Mouse (Mus musculus) thymus, postnatal 25 days (tissue): ENCODE results near the gene Sez6l.

Experiments
- DNase-seq: peaks from one replicate; pipeline ENCODE4 v3.0.0; 2022

The Sez6l gene

DNA sequence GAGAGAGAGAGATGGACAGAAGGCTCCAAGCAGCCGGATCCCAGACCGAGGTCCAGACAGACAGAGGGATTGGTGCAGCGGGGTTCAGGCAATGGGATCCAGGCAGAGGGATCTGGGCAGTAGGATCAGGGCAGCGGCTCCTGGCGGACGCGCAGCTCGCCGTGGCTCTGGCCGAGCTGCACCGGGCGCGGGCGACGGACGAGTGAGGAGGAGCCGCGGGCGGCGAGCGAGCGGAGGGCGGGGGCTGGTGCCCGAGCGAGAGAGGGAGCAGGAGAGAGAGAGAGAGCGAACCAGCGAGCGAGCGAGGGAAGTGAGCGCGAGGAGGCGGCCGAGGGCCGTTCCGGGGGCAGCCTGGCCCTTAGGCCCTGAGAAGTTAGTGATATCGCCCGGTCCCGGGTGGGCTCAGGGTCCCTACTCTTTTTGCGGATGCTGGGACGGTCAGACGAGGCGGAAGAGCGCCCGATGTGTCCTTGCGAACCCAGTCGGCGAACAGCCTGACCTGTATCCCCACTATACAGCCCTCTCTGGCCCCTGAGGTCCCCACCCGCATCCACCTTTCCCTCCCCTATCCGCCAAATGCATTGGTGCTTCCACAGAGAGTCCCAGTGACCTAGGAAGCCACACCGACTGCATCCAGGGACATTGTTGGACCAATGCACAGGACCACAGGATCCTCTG is at the start of gene Sez6l:
TSS of gene Sez6l (minus strand) at position 193 of the 678 bp plus-strand sequence.
- DNase-seq: no peak

GRCm38 (mm10) chr5:112625555-112626160 is 48.7 kb upstream of the Sez6l start:
- DNase-seq: no peak

DNA sequence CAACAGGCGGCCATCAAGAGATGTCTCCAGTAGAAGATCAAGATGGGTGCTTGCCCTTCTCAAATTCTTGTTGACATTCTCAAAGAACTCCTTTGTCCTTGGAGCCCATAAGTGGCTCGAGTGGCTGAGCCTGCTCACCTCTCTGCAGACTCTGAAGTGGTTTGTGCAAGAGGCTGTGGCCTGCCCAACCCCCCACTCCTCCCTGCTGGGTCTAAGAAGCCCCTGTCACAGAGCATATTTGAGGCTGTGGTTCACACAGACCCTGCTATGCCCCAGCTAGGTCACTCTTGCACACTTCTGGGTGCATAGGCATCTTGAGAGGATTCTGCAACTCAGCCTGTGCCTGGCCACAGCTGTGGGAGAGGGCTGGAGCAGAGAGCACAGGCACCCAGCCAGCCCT is 46.0 kb upstream of the Sez6l start:
- DNase-seq: no peak

DNA sequence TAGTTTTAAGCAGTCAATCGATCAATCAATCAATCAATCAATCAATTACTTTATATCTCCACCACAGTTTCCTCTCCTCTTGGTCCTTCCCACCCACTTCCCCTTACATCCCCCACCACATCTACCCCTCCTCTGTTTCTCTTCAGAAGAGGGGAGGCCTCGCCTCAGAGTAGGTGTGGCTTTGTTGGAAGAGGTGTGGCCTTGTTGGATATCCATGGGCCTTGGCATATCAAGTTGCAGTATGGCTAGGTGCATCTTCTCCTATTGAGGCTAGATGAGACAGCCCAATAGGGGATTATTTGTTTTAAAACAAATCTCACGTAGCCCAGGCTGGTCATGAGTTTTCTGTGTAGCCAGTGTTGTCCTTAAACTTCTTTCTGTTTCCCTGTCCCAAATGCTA is 43.3 kb upstream of the Sez6l start:
- DNase-seq: no peak

- DNase-seq: no peak
Observed at GRCm38 (mm10) chr5:112619344-112619743, 42.4 kb upstream of the Sez6l start.

- DNase-seq: no peak
Observed at GRCm38 (mm10) chr5:112617602-112618247, 40.7 kb upstream of the Sez6l start.

- DNase-seq: no peak
Observed at GRCm38 (mm10) chr5:112615946-112616617, 39.1 kb upstream of the Sez6l start.

DNA sequence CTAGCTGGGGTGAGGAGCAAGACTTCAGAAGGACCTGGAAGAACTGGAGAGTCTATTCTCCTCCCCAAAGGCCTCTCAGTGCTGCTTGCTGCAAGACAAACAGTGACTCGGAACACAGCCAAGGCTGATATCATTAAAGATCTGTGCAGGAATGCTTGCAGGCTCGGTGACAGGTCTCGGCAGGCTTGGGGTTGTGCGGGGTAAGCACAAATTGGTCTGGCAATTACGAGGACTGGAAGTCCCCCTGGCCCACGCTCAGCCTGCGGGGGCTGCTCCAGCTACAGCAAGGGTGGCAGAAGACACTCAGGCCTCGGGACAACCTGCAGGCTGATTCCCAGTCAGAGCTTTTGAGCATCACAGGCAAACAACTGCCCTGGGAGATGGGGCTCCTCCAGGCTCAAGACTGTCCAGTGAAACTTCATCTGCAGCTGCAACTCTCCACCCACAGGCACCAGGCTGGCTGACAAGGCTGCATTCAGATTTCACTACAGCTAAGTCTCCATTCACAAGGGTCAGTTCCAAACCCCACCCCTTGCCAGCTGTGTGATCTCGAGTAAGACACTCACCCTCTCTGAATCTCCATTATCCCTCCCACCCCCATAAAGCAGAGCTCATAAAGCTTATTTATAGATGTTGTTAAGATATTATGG is 31.0 kb upstream of the Sez6l start:
- DNase-seq: no peak

- no peak for DNase-seq
Observed at GRCm38 (mm10) chr5:112607119-112607518, 30.1 kb upstream of the Sez6l start.

GRCm38 (mm10) chr5:112605371-112605770 is 28.4 kb upstream of the Sez6l start:
- DNase-seq: no peak

- DNase-seq: no peak
Observed at GRCm38 (mm10) chr5:112604251-112604650, 27.3 kb upstream of the Sez6l start.

- DNase-seq: no peak
Observed at GRCm38 (mm10) chr5:112603594-112603993, 26.6 kb upstream of the Sez6l start.

DNA sequence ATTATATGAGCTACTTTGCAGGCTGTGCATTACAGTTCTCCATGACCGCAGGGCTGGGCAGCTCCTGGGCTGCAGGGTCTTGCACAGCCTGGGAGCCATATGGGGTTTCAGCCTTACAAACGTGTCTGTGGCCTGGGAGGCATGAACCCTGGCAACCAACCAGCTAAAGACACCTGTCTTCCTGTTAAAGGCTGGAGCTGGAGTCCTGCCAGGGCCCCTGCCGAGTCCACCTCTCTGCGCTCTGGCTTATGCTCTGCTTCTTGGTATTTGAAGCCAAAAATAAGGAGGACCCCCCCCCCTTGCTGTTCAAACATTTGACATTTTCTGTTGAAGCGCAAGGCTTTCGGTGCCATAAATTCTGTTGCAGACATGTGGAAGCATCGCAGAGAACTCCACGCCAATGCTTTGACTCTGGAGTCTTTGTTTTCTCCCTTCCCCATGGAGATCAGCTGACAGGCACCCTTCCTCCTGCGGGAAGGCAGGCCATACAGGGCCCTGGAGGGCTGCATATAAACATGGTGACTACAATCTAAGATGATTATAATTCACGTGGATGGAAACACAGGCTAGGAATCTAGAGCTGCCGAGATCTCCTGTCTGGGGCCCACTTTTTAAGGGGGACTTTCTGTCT is 23.4 kb upstream of the Sez6l start:
- DNase-seq: no peak

DNA sequence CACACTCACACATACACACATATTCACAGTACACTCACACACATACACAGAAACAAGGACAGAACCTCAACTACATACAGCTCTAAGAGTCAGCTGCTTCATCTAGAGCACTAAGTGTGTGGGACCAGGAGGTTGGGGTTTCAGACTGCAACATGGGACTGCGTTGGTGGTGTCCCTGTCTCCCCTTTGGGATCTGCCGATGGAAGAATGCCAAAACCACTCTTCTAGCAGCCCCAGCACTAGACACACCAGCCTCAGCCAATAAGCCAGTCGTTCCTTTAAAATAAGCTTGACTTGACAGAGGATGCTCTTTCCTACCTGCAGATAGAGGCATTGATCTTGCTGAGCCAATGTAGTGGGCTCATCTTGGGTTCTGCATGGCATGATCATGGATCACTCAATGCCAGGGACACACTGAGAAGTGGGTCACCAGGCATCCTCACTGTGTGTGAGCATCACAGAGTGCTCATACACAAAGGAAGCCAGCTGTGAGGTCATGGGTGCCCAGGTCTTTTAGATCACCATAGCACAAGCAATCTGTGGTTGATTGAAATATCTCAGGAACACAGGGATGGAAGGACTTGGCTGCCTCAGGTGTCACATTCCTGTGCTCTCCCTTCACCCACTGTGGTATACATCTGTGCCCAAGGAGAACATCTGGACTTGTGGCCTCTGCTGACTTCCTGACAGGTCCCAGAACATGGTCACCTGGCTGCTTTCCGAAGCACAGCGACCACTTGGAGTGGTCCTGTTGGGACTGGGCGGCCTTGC is 22.7 kb upstream of the Sez6l start:
- no peak for DNase-seq

- DNase-seq: no peak
Observed at GRCm38 (mm10) chr5:112597876-112598275, 20.9 kb upstream of the Sez6l start.

DNA sequence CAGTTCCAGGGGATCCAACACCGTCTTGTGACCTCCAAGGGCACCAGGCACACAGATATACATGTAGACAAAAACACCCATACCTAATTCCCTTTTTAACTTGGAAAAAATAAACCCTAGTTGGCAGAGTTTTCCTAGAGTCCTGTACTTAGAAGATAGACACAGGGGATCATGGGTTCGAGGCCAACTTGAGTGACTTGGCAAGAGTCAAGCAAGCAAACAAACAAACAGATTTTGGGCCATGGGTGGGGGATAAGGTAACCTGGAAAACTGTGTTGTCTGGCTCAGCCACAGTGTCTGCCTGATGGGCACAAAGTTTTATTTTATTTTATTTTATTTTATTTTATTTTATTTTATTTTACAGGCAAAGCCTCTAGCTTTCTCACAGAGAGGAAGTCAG is 20.3 kb upstream of the Sez6l start:
- no peak for DNase-seq

DNA sequence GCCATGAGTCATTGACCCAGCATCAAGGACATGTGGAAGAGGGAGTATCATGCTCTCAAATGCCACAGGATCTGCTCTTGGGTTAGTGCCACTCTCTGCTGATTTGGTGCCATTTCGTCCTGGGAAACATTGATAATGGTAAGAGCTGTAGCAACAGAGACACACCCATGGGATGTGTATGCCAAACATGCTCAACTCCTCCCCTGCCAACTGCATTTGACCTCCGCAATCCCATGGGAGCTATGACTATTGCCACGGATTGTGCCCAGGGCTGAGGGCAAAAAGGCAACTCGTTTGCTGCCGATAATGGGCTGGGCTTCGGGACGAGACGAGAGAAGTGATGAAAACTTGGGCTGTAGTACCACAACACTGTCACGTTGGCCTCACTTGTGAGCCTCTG is 19.7 kb upstream of the Sez6l start:
- no peak for DNase-seq

- DNase-seq: no peak
Observed at GRCm38 (mm10) chr5:112595701-112596632, 19.0 kb upstream of the Sez6l start.

GRCm38 (mm10) chr5:112591706-112592105 is 14.7 kb upstream of the Sez6l start:
- no peak for DNase-seq

- DNase-seq: no peak
Observed at GRCm38 (mm10) chr5:112586071-112586470, 9.1 kb upstream of the Sez6l start.
